Mouse (Mus musculus): ENCODE data around the gene Zfp558. TPM values are rescaled to one million over a fixed set of nuclear protein-coding genes. Genes with fewer than 3 reads are reported as not detected.
"Not testable (repeated sequence)": the region's sequence is repeated elsewhere in the genome, so short reads cannot be mapped to it uniquely, and the experiment has no call there.

Gene Zfp558
- 0.49 and 0.51 TPM in 2 replicates for polyA plus RNA-seq (2015; fragmentation: Nextera tagmentation; extraction: Ambion mirVana)

DNA sequence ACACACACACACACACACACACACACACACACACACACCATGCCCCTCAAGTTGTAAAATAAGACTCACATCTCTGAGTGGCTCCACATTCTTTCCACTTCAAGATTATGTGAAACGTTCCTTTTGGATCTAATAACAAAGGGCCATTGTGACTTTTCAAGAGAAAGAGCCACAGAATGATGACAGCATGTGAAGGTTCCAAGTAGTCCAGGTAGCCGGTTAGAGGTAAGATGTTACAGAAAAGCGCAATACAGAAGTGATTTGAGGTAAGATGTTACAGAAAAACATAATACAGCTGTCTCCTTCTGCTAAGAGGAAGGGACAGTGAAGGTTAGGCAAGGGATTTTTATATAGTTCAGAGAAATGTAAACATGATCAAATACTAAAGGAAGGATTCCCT lies at the start of gene Zfp558, which contains the start of gene Mbd3l1:
Zfp558 (minus strand) TSS at position 101 of the 400 bp plus-strand sequence.
Mbd3l1 (plus strand) TSS at position 192 of the 400 bp plus-strand sequence.
- Histone ChIP-seq H3K27me3 (ENCODE audit: control insufficient read depth, insufficient read depth, low read depth, low read length) (no peaks in the 10 kb centered on the region), H3K4me1 (ENCODE audit: control insufficient read depth, low read depth, low read length) (no peaks in the 10 kb centered on the region; the same call in 1 of the 2 replicates), H3K27ac (ENCODE audit: low read length) (no peak within 1 kb of the TSS), H3K4me2 (ENCODE audit: low read depth, low read length) (no peak within 1 kb of the TSS), H3K4me3 (ENCODE audit: low read depth, low read length) (no peak within 1 kb of the TSS), H3K9me3 (replicated peaks; ENCODE audit: control insufficient read depth, low read length) (no peaks in the 10 kb centered on the region), H3K36me3 (ENCODE audit: control insufficient read depth, insufficient read depth) (no peaks in the 10 kb centered on the region), H3K9ac (ENCODE audit: low read depth, low read length) (no peak within 1 kb of the TSS)
- 56% methylated on average over 3 of the region's 3 CpGs for WGBS (ENCODE audit: insufficient replicate concordance)
- ATAC-seq (ENCODE audit: low read depth): no peak

DNA sequence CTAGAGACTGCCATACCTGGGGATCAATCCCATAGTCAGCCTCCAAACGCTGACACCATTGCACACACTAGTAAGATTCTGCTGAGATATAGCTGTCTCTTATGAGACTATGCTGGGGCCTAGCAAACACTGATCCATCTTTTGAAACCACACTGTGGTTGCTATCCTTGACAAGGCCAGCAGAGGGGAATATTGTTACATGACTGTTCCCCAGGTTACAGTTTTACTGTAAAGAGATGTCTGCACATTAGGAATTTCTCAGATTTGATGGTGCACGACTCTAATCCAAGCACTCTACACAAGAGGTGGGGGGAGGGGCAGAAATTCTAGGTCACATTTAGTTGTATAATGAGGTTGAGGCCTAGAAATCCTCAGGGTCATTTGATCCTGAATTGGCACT lies 30.0 kb upstream of the Zfp558 start:
- Histone ChIP-seq H3K4me3 (ENCODE audit: low read depth, low read length) (no peak overlapping the region), H3K27ac (ENCODE audit: low read length) (no peak overlapping the region), H3K4me1 (ENCODE audit: control insufficient read depth, low read depth, low read length) (no peaks in the 10 kb centered on the region), H3K9me3 (replicated peaks; ENCODE audit: control insufficient read depth, low read length) (no peaks in the 10 kb centered on the region), H3K4me2 (ENCODE audit: low read depth, low read length) (no peak overlapping the region), H3K9ac (ENCODE audit: low read depth, low read length) (no peak overlapping the region), H3K27me3 (ENCODE audit: control insufficient read depth, insufficient read depth, low read depth, low read length) (no peaks in the 10 kb centered on the region), H3K36me3 (ENCODE audit: control insufficient read depth, insufficient read depth) (no peaks in the 10 kb centered on the region)
- ATAC-seq (ENCODE audit: low read depth): no peak
- 31% methylated on average over 2 of the region's 2 CpGs for WGBS (ENCODE audit: insufficient replicate concordance)

DNA sequence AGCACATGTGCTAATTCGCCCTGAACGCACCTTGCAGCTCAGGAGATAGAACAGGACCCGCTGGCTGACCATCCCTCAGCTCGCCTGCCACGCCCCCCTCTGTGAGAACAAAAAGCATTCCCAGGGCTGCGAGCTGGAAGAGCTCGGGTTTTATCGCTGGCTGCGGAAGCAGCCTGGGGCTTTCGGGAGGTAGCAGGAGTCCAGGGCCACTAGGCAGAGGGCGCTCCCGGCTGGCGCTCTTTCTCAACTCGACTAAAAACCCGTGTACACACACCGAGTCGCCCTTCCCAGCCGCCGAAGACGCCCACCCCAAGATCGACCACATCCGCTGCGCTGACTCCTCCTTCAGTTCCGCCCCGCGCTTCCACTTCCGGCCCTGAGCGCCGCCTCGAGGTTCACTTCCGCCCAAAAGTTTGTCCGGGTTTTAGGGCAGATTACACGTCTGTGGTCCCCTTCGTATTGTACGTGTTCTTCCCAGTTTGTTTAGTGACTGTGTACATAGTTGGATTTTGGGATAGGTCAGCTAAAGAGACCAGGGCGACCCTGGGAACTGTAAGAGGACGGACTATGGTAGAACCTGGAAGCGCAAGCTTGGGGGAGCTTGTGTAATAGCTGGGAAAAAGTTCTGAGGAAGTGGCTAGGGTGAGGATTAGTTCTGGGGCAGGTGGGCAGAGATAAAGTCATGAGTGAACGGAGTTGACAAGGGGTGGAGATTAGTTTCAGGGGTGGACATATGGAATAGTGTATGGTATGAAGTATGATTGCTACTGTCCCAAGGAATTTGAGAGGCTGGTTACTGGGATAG lies 4.5 kb downstream of the Zfp558 start:
- Histone ChIP-seq H3K27me3 (ENCODE audit: control insufficient read depth, insufficient read depth, low read depth, low read length) (no peaks in the 10 kb centered on the region), H3K9me3 (replicated peaks; ENCODE audit: control insufficient read depth, low read length) (no peaks in the 10 kb centered on the region), H3K4me3 (ENCODE audit: low read depth, low read length) (peak overlapping the region; percentile 68), H3K4me1 (ENCODE audit: control insufficient read depth, low read depth, low read length) (no peaks in the 10 kb centered on the region; the same call in none of the 2 replicates), H3K27ac (ENCODE audit: low read length) (peak overlapping the region; percentile 50), H3K36me3 (ENCODE audit: control insufficient read depth, insufficient read depth) (no peaks in the 10 kb centered on the region), H3K9ac (ENCODE audit: low read depth, low read length) (peak overlapping the region; percentile 52), H3K4me2 (ENCODE audit: low read depth, low read length) (peak overlapping the region; percentile 76)
- WGBS (ENCODE audit: insufficient replicate concordance): 2% methylated on average over 39 of the region's 39 CpGs
- ATAC-seq (ENCODE audit: low read depth): peak; percentile 90

DNA sequence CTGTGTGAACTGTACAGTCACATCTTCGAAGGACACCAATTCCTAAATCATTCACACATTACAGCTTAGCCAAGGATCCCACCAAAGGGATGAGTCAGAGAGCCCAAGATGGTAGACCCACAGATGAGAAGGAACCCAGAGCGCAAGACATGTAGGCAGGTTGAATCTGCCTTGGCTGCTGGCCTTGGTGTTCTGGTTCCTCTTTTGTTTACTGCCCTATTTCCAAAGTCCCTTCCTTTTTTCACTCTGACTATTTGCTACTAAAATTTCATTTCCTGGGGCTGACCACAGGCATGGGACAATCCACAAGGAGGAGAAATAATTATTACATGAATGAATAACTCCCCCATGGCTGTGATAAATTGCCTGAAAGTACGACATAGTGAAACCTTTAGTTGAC lies 10.1 kb downstream of the Zfp558 start:
- H3K36me3 ChIP-seq (ENCODE audit: control insufficient read depth, insufficient read depth): no peaks in the 10 kb centered on the region
- H3K9me3 ChIP-seq (replicated peaks; ENCODE audit: control insufficient read depth, low read length): no peaks in the 10 kb centered on the region
- no peak overlapping the region for H3K9ac ChIP-seq (ENCODE audit: low read depth, low read length)
- H3K27ac ChIP-seq (ENCODE audit: low read length): no peak overlapping the region
- H3K4me2 ChIP-seq (ENCODE audit: low read depth, low read length): no peak overlapping the region
- H3K4me1 ChIP-seq (ENCODE audit: control insufficient read depth, low read depth, low read length): no peaks in the 10 kb centered on the region; the same call in none of the 2 replicates
- 60% methylated on average over 3 of the region's 3 CpGs for WGBS (ENCODE audit: insufficient replicate concordance)
- no peaks in the 10 kb centered on the region for H3K27me3 ChIP-seq (ENCODE audit: control insufficient read depth, insufficient read depth, low read depth, low read length)
- no peak overlapping the region for H3K4me3 ChIP-seq (ENCODE audit: low read depth, low read length)
- no peak for ATAC-seq (ENCODE audit: low read depth)

DNA sequence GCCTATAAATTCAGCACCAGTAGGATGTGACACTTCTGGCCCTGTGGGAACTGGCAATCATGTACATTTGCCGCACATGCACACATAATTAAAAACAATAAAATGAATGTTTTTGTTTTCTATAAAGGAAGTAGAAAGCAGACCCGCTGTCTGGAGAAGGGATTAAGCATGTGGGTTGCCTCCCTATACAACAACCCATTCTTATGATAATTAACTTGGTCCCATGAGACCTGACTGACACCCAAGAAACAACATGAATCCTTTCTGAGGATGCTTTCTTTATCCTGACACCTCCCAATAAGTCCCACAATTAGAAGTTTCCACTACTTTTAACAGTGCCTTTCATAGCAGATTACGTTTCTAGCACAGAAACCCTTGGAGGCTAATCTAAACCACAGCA lies 10.7 kb downstream of the Zfp558 start:
- no peaks in the 10 kb centered on the region for H3K4me1 ChIP-seq (ENCODE audit: control insufficient read depth, low read depth, low read length)
- WGBS (ENCODE audit: insufficient replicate concordance): 58% methylated on average over 3 of the region's 3 CpGs
- H3K9me3 ChIP-seq (replicated peaks; ENCODE audit: control insufficient read depth, low read length): no peaks in the 10 kb centered on the region
- ATAC-seq (ENCODE audit: low read depth): no peak
- no peak overlapping the region for H3K27ac ChIP-seq (ENCODE audit: low read length)
- no peaks in the 10 kb centered on the region for H3K27me3 ChIP-seq (ENCODE audit: control insufficient read depth, insufficient read depth, low read depth, low read length)
- H3K36me3 ChIP-seq (ENCODE audit: control insufficient read depth, insufficient read depth): no peaks in the 10 kb centered on the region
- H3K4me2 ChIP-seq (ENCODE audit: low read depth, low read length): no peak overlapping the region
- H3K4me3 ChIP-seq (ENCODE audit: low read depth, low read length): no peak overlapping the region
- no peak overlapping the region for H3K9ac ChIP-seq (ENCODE audit: low read depth, low read length)

DNA sequence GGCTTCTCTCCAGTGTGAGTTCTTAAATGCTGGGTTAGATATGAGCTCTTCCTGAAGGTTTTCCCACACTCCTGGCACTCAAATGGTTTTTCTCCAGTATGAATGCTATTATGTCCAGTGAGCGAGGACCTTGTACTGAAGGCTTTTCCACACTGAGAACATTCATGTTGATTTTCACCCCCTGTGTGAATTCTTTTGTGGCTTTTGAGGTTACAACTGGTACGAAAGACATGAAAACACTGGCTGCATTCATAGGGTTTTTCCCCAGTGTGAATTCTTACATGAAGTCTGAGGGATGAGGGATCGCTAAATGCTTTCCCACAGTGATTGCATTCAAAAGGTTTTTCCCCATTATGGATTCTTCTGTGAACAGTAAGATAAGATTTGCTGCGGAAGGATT lies 21.5 kb downstream of the Zfp558 start:
- no peak overlapping the region for H3K4me3 ChIP-seq (ENCODE audit: low read depth, low read length)
- H3K4me1 ChIP-seq (ENCODE audit: control insufficient read depth, low read depth, low read length): no peaks in the 10 kb centered on the region
- H3K9me3 ChIP-seq (replicated peaks; ENCODE audit: control insufficient read depth, low read length): peaks cover 2% of the 10 kb centered on the region; the same call in 1 of the 2 replicates
- ATAC-seq (ENCODE audit: low read depth): no peak
- H3K9ac ChIP-seq (ENCODE audit: low read depth, low read length): no peak overlapping the region
- no peaks in the 10 kb centered on the region for H3K27me3 ChIP-seq (ENCODE audit: control insufficient read depth, insufficient read depth, low read depth, low read length)
- no peak overlapping the region for H3K4me2 ChIP-seq (ENCODE audit: low read depth, low read length)
- 64% methylated on average over 4 of the region's 4 CpGs for WGBS (ENCODE audit: insufficient replicate concordance)
- no peak overlapping the region for H3K27ac ChIP-seq (ENCODE audit: low read length)
- H3K36me3 ChIP-seq (ENCODE audit: control insufficient read depth, insufficient read depth): no peaks in the 10 kb centered on the region; the same call in 1 of the 2 replicates

DNA sequence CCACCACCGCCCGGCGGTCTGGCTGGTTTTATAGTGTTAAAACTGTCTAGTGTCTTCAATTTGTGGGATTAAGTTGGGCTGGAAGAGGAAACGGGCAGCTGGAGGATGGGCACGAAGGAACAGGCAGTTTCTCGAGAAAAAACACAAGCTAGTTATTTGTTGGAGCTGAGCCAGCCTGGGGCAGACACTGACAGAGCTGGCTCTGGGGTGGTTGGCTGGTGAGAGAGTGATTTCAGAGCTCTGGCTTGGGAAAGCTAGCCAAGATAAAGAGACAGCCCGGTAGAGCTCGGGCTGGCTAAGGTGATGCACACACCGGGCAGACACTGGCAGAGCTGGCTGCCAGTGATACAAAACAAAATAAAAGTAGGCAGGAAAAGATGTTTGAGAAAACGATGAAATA lies 46.4 kb downstream of the Zfp558 start:
- Histone ChIP-seq H3K4me2 (ENCODE audit: low read depth, low read length) (no peak overlapping the region), H3K27ac (ENCODE audit: low read length) (no peak overlapping the region), H3K9me3 (replicated peaks; ENCODE audit: control insufficient read depth, low read length) (no peaks in the 10 kb centered on the region), H3K27me3 (ENCODE audit: control insufficient read depth, insufficient read depth, low read depth, low read length) (no peaks in the 10 kb centered on the region), H3K4me1 (ENCODE audit: control insufficient read depth, low read depth, low read length) (no peaks in the 10 kb centered on the region), H3K9ac (ENCODE audit: low read depth, low read length) (no peak overlapping the region), H3K36me3 (ENCODE audit: control insufficient read depth, insufficient read depth) (no peaks in the 10 kb centered on the region), H3K4me3 (ENCODE audit: low read depth, low read length) (no peak overlapping the region)
- no peak for ATAC-seq (ENCODE audit: low read depth)
- 61% methylated on average over 10 of the region's 10 CpGs for WGBS (ENCODE audit: insufficient replicate concordance)

DNA sequence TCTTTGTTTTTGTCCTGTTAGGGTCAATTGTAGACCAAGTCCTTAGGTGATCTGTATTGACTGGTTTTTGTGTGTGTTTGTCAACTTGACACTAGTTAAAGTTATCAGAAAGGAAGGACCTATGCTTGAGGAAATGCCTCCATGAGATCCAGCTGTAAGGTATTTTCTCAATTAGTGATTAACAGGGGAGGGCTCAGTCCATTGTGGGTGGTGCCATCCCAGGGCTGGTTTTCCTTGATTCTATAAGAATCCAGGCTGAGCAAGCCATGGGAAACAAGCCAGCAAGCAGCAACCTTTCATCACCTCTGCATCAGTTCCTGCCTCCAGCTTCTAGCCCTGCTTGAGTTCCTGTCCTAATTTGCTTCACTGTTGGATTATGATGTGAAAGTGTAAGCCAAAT lies 47.7 kb downstream of the Zfp558 start, which contains the start of gene Mbd3l2:
Mbd3l2 (plus strand) TSS at position 301 of the 400 bp plus-strand sequence.
- no peak for ATAC-seq (ENCODE audit: low read depth)
- Histone ChIP-seq H3K4me1 (ENCODE audit: control insufficient read depth, low read depth, low read length) (no peaks in the 10 kb centered on the region), H3K4me2 (ENCODE audit: low read depth, low read length) (no peak within 1 kb of the TSS), H3K9ac (ENCODE audit: low read depth, low read length) (no peak within 1 kb of the TSS), H3K4me3 (ENCODE audit: low read depth, low read length) (no peak within 1 kb of the TSS), H3K27me3 (ENCODE audit: control insufficient read depth, insufficient read depth, low read depth, low read length) (no peaks in the 10 kb centered on the region), H3K36me3 (ENCODE audit: control insufficient read depth, insufficient read depth) (no peaks in the 10 kb centered on the region), H3K27ac (ENCODE audit: low read length) (no peak within 1 kb of the TSS), H3K9me3 (replicated peaks; ENCODE audit: control insufficient read depth, low read length) (no peaks in the 10 kb centered on the region)

DNA sequence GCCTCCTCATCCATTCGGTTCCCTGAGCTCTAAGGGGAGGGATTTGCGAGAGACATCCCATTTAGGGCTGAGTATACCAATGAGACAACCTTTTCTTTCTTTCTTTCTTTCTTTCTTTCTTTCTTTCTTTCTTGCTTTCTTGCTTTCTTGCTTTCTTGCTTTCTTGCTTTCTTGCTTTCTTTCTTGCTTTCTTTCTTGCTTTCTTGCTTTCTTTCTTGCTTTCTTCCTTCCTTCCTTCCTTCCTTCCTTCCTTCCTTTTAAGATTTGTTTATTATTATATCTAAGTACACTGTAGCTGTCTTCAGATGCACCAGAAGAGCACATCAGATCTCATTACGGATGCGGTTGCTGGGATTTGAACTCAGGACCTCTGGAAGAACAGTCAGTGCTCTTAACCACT lies 65.7 kb downstream of the Zfp558 start:
- H3K9ac ChIP-seq (ENCODE audit: low read depth, low read length); ATAC-seq (ENCODE audit: low read depth); H3K4me3 ChIP-seq (ENCODE audit: low read depth, low read length); H3K4me2 ChIP-seq (ENCODE audit: low read depth, low read length); H3K9me3 ChIP-seq (replicated peaks; ENCODE audit: control insufficient read depth, low read length); H3K27ac ChIP-seq (ENCODE audit: low read length); H3K36me3 ChIP-seq (ENCODE audit: control insufficient read depth, insufficient read depth); H3K27me3 ChIP-seq (ENCODE audit: control insufficient read depth, insufficient read depth, low read depth, low read length); H3K4me1 ChIP-seq (ENCODE audit: control insufficient read depth, low read depth, low read length): not testable (repeated sequence)
- 48% methylated on average over 4 of the region's 4 CpGs for WGBS (ENCODE audit: insufficient replicate concordance)
